Mouse (Mus musculus): ENCODE measurements at regions not wholly inside any gene's neighbourhood (a gene's known extent, or its start where the extent isn't known, plus 50 kb on each side); places are given as distances from the start of the nearest gene placed in this dataset.

DNA sequence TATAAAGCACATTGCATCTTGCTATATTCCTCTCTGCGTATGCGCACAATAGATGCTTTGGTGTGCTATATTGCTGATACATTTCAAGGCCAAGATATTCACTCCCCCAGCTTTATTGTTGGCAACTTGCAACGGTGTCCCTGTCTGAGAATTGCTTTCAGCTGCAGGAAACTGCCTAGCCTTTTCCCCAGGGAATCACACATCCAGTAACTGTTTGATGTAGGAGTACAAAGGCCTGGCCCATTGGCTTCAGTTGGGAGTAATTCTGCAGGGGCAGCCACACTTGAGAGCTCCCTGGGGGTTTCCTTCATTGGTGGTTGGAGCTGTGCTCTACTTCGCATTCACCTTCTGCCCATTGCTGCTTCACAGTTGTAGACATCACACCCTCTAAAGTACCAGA, 132.8 kb downstream of the Cxxc4 start:
- no peak for TF ChIP-seq MAX (IDR thresholded peaks at IDR 0.05; ENCODE audit: low read depth)
- TF ChIP-seq POLR2A (IDR thresholded peaks at IDR 0.05; ENCODE audit: insufficient read length, low read depth): no peak
- no peak for TF ChIP-seq MYOG (IDR thresholded peaks at IDR 0.05; ENCODE audit: control insufficient read depth in 1 of 3, insufficient read depth in 1 of 3, insufficient read length in 2 of 3, low read depth in 2 of 3)
- TF ChIP-seq MYOD1 (IDR thresholded peaks at IDR 0.05; ENCODE audit: control insufficient read depth in 1 of 3, insufficient read length in 2 of 3, low read depth in 2 of 3): no peak
- no peak for TF ChIP-seq CEBPB (IDR thresholded peaks at IDR 0.05; ENCODE audit: insufficient read depth, poor library complexity, severe bottlenecking)
- TF ChIP-seq SRF (IDR thresholded peaks at IDR 0.05; ENCODE audit: control insufficient read depth, insufficient read length, low read depth): no peak

All from myocyte (in vitro differentiated cells).